Mouse (Mus musculus) frontal cortex, adult 2 months (tissue): ENCODE measurements at regions not wholly inside any gene's neighbourhood (a gene's known extent, or its start where the extent isn't known, plus 50 kb on each side); places are given as distances from the start of the nearest gene placed in this dataset.

Source experiments
- DNase-seq, 2 experiments: peaks; one replicate each; pipeline ENCODE4 v3.0.0; 2022; ENCODE audit warnings: low spot score in 1 of 2; ENCODE audit errors: extremely low spot score in 1 of 2

- peak in 1 of 2 experiments; percentile 29 for DNase-seq
These were observed 178.9 kb upstream of the Tars start for GRCm38 (mm10) chr15:11578331-11578730.

- DNase-seq: no peak
These were observed 174.9 kb upstream of the Tars start for GRCm38 (mm10) chr15:11574359-11574758.

- no peak for DNase-seq
These were observed 174.0 kb upstream of the Tars start for GRCm38 (mm10) chr15:11573496-11573895.

- no peak for DNase-seq
These were observed 172.6 kb upstream of the Tars start for GRCm38 (mm10) chr15:11572063-11572462.

- DNase-seq: no peak
These were observed 166.1 kb upstream of the Tars start for GRCm38 (mm10) chr15:11565503-11566031.

- DNase-seq: no peak
These were observed 153.1 kb upstream of the Tars start for GRCm38 (mm10) chr15:11552568-11552967.

- DNase-seq: no peak
These were observed 152.6 kb upstream of the Tars start for GRCm38 (mm10) chr15:11552110-11552509.

- DNase-seq: no peak
These were observed 140.0 kb upstream of the Tars start for GRCm38 (mm10) chr15:11539485-11539884.

- no peak for DNase-seq
These were observed 136.7 kb upstream of the Tars start for GRCm38 (mm10) chr15:11536076-11536620.

GRCm38 (mm10) chr15:11534404-11535251 lies 135.2 kb upstream of the Tars start:
- DNase-seq: no peak

GRCm38 (mm10) chr15:11533616-11534015 lies 134.2 kb upstream of the Tars start:
- DNase-seq: no peak

GRCm38 (mm10) chr15:11533002-11533610 lies 133.6 kb upstream of the Tars start:
- DNase-seq: no peak

- DNase-seq: no peak
These were observed 133.1 kb upstream of the Tars start for GRCm38 (mm10) chr15:11532536-11532935.

- no peak for DNase-seq
These were observed 130.7 kb upstream of the Tars start for GRCm38 (mm10) chr15:11529819-11530810.

- DNase-seq: no peak
These were observed 125.1 kb upstream of the Tars start for GRCm38 (mm10) chr15:11524337-11525106.

- DNase-seq: no peak
These were observed 119.1 kb upstream of the Tars start for GRCm38 (mm10) chr15:11518565-11518964.

- DNase-seq: no peak
These were observed 118.4 kb upstream of the Tars start for GRCm38 (mm10) chr15:11517892-11518291.

GRCm38 (mm10) chr15:11505076-11505639 lies 105.7 kb upstream of the Tars start:
- no peak for DNase-seq

GRCm38 (mm10) chr15:11496436-11496835 lies 97.0 kb upstream of the Tars start:
- peak in 1 of 2 experiments; percentile 21 for DNase-seq
